Mouse (Mus musculus): ENCODE data around the gene Kiss1r. TPM values are rescaled to one million over a fixed set of nuclear protein-coding genes. Genes with fewer than 3 reads are reported as not detected.
A peak's percentile ranks its signal among the peaks of the same experiment; 100 is the strongest.

Gene Kiss1r
- total RNA-seq, 2 experiments from 2014 or later, result 1.2 to 1.3 TPM

DNA sequence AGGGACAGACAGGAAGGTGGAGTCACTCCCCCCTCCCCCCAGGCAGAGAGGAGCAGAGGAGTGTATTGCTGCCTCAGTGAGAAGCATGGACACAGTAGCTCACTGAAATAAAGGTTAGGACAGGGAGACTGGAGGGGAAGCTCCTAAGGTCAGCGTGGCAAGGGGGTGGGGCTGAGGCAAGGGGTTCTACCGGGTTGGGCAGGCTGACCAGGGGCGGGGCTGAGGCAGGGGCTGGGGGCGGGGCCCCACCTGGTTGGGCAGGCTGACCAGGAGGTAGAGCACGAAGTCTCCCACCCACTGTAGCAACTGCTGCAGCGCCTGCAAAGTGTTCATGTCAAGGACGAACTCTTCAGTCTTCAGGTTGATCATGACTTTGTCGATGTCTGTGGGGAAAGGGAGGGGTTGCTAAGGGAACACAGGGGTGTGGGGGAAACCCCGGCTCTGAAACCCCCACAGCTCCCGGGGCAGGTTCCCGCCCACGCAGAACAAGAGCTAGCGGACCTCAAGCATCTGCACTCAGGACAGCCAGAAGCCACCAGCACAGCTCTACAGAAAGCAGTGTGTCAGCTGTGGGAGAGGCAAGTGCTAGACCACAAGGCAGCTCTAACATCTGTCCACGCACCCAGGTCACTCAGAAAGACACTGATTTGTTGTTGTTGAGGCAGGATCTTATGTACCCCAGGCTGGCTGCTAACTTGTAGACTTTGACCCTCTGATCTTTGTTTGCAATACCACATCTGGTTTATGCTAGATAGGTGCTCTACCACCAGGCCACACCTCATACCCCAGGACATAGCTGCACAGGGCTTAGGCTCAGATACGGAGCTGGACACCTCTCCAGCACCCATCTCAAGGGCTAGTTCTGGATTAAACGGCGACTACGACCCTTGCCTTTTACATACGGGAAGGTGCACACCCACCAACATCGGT lies 19.2 kb upstream of the Kiss1r start:
- DNase-seq, result peak in 1 of 2 experiments; percentile 56

DNA sequence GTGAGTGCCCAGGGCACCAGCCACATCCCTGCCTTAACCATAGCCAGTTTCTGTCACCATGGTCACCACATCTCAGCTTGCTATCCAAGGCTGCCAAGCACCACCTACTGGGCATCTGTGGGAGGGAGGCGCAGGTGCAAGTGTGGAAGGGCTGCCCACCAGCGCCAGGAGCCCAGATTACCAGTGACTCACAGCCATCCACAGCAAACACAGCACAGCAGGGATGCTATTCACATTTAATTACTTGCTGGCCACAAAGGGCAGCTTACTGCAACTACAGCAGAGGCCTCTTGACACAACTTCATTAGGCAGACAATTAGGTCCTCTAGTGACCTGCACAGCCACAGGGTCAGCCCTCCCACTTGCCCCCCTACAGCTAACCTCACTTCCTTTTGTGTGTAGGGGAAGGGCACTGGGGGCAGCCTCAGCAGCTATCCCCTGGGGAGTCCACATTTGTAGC lies 15.8 kb upstream of the Kiss1r start:
- DNase-seq, result no peak

DNA sequence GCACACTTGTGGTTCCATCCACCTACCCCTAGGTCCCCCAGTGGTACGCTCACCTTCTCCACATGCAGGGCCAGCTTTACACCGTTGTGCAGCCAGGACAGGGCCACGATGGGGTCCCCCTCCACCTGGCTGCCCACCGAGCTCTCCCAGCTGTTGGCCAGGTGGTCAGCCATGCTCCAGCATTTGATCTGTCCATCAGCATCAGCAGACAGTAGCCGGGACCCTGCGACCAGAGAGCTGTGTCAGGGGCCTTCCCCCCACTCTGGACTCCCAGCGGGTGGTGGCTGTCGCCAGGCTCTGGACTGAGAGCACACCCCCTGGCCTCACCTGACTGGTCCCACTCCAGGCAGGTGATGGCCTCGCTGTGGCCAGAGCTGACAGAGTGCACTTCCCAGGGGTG lies 10.1 kb upstream of the Kiss1r start:
- DNase-seq, result no peak

DNA sequence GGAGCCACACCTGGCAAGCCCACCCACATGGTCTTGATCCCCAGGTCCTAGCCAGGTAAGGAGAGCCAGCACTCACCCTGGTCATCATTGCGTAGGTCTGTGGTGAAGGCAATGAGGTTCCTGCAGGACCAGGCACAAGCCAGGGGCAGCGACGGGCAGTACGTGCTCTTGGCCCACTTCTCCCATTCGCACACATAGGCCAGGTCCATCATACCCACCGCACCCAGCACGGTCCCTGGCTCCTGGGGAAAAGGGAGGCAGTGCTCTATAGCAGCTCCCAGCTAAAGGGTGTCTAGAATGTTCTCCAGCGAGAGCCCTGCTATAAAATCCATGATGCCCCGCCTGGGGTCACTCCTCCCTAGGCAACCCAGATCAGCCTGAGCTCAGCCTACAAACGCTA lies 9.4 kb upstream of the Kiss1r start:
- DNase-seq, result no peak

DNA sequence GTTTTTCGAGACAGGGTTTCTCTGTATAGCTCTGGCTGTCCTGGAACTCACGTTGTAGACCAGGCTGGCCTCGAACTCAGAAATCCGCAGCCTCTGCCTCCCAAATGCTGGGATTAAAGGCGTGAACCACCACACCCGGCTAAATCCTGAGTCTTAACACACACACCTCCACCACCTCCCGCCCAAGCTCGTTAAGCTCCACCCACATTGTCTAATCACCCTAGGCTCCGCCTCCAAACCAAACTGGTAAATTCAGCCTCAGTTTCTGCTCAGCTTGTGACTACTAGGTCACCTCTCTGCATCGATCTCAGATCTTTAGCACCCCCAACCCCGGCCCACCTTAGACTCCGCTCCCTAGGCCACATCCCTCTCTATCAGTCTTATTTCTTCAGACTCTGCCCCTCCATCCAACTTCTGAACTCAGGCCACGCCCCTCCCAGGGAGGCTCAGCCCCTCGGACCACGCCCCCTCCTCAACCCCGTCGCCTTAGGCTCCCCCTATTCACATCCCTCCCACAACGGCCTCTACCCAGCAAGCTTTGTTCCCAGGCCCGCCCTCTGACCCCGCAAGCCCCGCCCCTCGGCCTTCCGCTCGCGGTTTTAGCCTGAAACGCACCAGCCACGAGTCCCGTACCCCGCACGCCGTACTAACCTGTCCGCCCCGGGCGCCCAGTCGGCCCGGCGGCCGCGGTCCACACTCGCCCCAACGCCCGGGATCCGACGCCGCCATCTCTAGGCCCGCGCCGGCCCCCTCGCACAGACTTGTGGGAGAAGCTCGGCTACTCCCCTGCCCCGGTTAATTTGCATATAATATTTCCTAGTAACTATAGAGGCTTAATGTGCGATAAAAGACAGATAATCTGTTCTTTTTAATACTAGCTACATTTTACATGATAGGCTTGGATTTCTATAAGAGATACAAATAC lies 8.3 kb upstream of the Kiss1r start, which contains the start of gene Med16:
Gene Med16 (minus strand): TSS at position 757 of the 925 bp plus-strand sequence.
- peak; percentile 96 to 99 for DNase-seq

DNA sequence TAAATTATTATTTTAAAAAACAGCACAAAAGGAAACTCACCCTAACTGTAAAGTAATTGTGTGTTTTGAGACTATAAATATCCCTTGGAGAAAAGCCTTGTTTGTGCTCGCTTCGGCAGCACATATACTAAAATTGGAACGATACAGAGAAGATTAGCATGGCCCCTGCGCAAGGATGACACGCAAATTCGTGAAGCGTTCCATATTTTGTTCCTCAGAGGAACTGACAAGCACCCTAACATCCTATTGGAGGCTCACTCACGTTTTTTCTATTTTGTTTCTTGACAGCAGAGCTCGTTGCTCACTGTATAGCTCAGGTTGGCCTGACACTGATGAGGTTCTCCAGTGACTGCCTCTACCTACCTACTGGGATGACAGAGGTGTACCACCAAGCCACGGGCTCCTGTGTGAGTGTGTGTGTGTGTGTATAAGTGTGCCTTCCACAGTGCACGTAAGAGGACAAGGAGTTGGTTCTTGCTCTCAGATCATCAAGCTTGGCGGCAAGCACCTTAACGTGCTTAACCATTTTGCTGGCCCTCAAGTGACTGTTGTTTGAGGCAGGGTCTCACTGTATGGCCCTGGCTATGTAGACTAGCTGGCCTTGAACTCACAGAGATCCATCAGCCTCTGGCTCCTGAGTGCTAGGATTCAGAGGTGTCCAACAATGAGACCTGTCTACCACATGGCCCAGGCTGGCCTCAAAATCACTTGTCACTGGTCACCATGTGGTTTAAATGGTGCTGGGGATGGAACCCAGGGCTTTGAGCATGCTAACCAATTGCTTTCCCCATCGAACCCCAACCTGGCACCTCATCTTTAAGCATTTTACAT lies 7.5 kb upstream of the Kiss1r start:
- peak in 1 of 2 experiments; percentile 35 for DNase-seq

DNA sequence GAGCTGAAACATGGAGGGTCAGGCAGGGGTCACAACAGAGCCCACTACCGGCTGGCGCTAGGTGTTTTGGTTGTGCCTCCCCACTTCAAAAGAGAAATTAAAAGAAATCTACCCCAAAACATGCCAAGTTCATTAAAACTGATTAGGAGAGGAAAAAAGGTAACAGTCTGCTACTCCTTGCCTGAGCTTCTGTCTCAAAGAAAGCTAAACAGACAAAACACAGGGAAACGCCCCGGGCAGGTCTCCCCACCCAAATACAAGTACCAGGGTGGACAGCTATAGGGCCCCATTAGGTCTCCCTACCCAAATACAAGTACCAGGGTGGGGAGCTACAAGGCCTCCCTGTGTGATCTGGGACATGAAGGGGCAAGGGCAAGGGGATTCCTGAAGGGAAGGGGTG lies 6.2 kb upstream of the Kiss1r start, which contains the start of gene Gm26602:
Gene Gm26602 (plus strand): TSS at position 301 of the 400 bp plus-strand sequence.
- no peak for DNase-seq

DNA sequence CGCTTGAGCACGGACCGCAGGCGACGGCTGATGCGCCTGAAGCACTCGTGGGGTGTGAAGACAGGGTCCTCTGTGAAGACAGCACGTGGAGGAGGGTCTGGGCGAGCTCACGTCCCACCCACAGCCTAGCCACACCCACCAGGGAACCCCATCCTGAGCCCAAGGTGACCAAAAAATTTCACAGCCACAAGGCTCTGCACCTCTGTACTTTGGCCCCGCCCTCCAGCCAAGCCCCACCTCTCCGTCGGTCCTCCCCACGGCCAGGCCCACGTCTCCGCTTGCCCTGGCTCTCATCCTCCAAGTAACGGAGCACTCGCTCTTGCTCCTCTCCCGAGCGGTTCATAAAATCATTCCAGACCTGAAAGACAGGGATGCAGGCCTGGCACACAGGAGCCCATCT lies 4.4 kb upstream of the Kiss1r start:
- no peak for DNase-seq

DNA sequence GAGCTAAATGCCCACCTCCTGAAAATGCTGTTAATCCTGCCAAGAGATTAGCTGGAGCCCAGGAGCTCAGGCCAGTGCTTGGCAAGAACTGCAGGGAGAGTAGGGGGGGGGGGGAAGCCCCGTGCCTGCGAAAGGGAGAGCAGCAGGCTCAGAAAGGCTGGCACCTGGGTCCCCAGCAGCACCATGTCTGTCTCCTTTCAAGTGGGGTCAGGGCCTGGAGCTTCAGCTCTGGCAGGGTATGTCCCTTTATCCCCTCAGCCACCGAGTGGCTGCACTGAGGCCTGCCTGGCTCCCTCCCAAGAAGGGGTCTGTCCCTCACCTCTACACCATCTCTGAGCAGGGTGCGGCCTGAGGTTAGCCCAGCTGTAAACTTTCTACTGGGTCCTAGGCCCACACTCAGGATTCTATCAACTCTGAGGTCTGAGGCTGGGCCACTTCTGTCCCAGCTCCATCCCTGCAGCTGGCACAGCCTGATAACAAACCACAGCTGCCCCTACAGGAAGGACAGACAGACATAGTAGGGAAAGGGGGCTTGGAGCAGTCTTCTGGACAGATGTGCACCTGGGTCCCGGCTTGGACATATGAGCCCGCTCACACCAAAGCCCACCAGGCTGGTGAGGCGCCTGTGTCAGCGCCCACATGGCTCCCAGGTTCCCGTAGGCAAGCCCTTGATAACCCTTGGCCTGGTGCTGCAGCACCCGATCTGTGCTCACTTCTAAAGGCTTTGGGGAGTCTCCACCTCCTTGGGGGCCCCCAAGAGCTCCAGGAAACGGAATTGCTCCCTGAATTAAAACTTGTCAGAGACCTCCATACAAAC lies 2.4 kb upstream of the Kiss1r start:
- no peak for DNase-seq

DNA sequence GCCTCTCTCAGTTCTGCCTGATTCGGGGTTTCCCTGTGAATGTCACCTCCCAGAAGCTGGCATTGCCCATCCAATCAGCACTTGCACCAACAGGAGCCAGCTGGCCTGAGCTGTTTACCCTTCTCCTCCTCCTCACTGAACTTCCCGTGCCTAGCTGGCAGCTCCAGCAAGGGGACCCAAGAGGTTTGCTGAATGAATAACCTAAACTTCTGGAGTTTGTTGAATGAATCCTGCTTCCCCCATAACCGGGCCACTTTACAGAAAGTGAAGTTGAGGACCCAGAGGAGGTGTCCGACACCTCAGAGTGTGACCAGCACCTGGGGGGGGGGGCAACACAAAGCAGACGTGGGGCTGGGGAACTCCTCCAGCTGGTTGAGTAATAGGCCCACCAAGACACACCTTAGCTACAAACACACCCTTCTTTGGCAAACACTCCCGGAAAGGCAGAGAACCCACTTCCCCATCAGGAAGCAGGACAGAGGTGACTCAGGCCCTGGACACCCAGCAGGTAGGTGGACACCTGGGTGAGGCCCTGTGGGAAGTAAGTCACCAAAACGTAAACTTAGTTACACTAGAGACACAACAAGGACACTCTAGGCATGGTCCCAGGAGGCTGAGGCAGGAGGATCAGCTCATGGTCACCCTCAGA lies 1.7 kb upstream of the Kiss1r start:
- no peak for DNase-seq

DNA sequence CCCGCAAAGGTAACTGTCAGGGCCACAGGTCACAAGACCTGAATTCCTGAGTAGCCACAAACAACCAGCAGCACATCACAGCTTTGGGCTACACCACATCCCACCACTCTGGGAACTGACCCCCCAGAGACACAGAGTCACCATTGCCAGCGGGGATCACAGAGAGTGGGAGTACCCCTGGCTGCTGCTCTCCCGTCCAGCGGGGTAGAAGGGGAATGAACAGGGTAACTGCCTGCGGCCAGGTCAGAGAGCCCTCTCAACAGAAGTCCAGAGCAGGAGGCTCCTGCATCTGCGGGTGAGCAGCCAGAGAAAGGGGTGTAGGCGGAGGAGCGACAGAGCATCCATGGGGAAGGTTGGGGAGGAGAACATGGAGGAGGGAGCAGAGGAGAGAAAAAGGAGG lies 690 bp upstream of the Kiss1r start:
- no peak for DNase-seq

DNA sequence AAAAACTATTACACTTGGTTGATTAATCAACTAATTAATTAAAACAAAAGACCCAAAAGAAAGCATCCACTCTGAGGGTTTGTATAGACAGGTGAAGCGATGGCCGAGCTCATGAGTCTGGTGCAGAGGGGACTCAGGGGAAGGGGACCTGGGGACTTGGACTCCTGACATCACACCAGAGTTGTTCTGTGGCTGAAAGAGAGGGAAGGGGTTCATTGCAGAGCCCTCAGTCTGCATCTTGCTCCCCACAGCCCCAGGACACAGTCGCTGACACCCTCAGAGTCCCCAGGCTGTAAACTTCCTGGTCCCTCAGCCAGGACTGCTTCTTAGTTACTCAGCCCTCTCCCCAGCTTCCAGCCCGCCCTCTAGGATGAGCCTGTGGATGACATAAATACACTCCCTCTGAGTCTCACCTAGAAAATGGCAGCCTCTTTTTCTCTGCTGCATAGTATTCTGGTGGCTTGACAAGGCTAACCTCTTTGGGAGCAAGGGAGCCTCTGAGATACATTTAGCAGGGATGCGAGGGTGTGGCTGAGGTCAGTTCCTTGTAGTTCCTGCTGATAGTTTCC lies 845 bp downstream of the Kiss1r start:
- DNase-seq, result no peak

DNA sequence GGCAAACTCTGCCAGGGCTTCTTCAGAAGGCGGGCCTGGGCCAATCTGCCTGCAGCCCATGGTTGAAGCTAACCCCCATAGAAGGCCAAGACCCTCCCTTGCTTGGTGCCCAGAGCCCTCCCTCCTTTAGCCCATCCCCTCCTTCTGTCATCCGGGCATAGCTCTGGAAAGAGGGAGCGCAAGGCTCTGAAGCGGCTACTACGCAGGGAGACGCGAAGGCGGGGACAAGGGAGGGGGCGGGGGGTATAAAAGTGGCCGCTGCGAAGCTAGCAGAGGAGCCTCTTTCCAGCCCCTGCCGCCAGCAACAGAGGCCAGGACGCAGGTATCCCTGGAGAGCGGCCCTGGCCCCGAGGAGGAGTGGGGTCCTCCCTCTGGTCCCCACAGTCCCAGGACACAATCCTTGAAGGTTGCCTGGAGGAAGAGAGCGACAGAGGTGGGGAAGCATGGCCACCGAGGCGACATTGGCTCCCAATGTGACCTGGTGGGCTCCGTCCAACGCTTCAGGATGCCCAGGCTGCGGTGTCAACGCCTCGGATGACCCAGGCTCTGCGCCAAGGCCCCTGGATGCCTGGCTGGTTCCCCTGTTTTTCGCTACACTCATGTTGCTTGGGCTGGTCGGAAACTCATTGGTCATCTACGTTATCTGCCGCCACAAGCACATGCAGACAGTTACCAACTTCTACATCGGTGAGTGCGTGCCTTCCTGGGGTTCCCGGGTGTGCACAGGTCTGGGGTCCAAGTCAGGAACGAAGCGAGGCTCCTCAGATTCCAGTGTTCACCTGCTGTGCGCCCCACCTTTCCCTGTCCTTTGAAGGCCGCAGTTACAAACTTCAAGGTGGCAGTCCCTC lies 1.7 kb downstream of the Kiss1r start:
- DNase-seq, result peak in 1 of 2 experiments; percentile 43

DNA sequence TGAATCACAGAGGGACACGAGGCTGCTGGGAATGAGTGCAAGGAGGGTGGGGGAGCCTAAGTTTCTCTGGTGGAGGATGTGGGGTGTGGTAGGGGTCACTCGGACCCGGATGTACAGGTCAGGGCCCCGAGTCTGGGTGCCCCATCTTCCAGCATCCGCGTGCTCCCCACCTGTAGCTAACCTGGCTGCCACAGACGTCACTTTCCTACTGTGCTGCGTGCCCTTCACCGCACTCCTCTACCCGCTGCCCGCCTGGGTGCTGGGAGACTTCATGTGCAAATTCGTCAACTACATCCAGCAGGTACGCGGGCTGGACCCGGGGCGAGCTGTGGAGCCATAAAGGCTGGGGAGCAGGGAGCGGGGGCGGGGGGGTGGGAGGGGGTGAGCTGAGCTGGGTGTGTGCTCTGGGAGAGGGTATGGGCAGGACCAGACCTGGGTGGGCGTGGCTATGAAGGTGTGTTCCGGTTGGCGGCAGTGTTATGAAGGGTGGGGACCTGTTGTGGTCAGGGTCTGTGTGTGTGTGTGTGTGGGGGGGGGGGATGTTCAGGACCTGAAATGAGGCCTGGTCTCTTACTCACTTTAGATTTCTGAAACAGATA lies 2.6 kb downstream of the Kiss1r start:
- no peak for DNase-seq

DNA sequence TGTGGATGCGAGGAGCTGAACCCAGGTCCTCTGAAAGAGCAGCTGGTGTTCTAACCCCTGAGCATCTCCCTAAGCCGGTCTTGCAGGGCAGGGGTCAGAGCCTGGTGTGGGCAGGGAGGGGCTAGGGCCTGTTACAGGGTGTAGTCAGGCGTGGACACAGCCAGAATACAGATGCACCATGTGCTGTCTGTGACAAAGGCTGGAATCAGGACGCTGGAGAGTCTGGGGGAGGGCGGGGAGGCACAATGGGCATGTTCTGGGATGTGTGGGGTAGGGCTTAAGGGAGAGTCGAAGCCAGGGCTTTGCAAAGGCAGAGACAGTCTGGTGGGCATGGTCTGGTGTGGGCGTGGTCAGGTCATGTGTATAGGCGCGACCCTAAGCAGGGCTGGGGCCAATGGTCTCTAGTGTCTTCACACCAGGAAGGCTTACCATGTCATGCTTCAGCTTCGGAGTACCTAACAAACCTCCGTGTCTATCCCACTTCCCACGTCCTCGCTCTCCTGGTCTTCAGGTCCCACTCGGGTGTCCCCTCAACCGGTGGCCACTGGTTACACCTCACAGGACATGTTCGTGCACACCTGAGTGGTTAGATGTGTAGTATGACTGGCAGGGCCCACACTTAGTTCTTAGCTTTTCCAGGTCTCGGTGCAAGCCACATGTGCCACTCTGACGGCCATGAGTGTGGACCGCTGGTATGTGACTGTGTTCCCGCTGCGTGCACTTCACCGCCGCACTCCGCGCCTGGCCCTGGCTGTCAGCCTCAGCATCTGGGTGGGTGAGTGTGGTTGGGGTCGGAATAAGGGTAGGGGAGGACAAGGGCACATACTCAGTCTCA lies 3.5 kb downstream of the Kiss1r start:
- no peak for DNase-seq

DNA sequence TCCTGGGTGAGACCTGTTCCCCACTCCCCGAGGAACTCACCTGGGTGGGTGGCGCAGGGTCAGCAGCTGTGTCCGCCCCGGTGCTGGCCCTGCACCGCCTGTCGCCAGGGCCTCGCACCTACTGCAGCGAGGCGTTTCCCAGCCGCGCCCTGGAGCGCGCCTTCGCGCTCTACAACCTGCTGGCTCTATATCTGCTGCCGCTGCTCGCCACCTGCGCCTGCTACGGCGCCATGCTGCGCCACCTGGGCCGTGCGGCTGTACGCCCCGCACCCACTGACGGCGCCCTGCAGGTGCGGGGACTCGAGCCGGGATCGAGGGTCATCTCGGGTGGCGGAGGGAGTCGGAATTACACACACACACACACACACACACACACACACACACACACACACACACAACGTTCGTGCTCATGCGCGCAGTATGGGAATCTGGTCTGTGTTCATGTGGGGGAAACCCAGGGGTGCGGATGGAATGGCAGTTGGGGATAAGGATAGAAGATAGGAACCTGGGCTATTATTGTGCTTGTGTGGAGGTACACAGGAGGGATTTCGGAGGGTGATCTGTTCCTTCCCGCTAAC lies 4.3 kb downstream of the Kiss1r start, which contains the start of gene R3hdm4:
Gene R3hdm4 (minus strand): TSS at position 251 of the 578 bp plus-strand sequence.
- no peak for DNase-seq

DNA sequence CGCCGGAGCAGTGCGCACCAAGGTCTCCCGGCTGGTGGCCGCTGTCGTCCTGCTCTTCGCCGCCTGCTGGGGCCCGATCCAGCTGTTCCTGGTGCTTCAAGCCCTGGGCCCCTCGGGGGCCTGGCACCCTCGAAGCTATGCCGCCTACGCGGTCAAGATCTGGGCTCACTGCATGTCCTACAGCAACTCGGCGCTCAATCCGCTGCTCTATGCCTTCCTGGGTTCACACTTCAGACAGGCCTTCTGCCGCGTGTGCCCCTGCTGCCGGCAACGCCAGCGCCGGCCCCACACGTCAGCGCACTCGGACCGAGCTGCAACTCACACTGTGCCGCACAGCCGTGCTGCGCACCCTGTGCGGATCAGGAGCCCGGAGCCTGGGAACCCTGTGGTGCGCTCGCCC lies 4.8 kb downstream of the Kiss1r start:
- DNase-seq, result no peak

Measured in adrenal gland, postnatal 36 days (tissue).